ENCODE assay signal across 31 mouse cellular contexts in the genomic region with DNA sequence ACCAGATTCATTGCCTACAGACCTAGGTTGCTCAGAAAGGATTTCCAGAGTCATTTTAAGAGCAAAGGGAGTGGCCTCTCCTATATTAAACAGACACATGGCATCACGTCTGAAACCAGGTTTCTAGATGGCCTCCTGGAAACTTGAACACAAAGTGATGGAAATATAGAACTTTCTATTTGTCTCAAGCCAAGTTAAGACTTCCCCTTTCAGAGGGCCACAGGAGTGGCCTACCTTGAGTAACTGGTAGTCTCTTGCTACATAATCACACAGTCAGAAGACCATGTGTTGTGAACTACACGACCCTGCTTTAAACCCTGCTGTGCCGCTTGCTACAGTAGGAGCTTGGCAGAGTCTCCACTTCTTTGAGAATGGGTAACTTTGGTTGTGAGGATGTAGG.
DNase-seq lines count a peak whose midpoint lies in the region; ATAC-seq and TF ChIP-seq lines count a peak whose summit lies in the region.
"Had no signal": no experiment of that assay in that cellular context is flagged by ENCODE, and none has a peak within 500 bp of the region (broad histone marks: within the 10 kb centered on the region; RNA-seq: fewer than 3 reads in every experiment).

No protein-coding gene starts in this region.

- H3K36me3 ChIP-seq in midbrain, embryonic 13.5 days = no peaks in the 10 kb centered on the region
- H3K36me3 ChIP-seq: embryonic facial prominence, embryonic 10.5 days; embryonic facial prominence, embryonic 13.5 days; forebrain, embryonic 12.5 days; forebrain, embryonic 15.5 days; heart, embryonic 10.5 days; heart, embryonic 13.5 days; hindbrain, embryonic 10.5 days had no signal

- TF ChIP-seq POLR2A in bone marrow, adult 2 months (IDR thresholded peaks at IDR 0.05; ENCODE audit: borderline replicate concordance, control insufficient read depth, low read depth, low read length) = no peak

- H3K27me3 ChIP-seq in midbrain, embryonic 13.5 days = no peaks in the 10 kb centered on the region
- H3K27me3 ChIP-seq: embryonic facial prominence, embryonic 13.5 days; forebrain, embryonic 12.5 days; forebrain, embryonic 15.5 days; heart, embryonic 13.5 days; Patski had no signal

- H3K4me3 ChIP-seq in bone marrow, adult 2 months (replicated peaks; ENCODE audit: control insufficient read depth, low read depth, low read length) = no peak overlapping the region
- H3K4me3 ChIP-seq in midbrain, embryonic 13.5 days (replicated peaks) = no peak overlapping the region
- H3K4me3 ChIP-seq: embryonic facial prominence, embryonic 10.5 days; embryonic facial prominence, embryonic 13.5 days; erythroblast, embryonic 14.5 days; forebrain, embryonic 12.5 days; forebrain, embryonic 15.5 days; heart, embryonic 10.5 days; heart, embryonic 13.5 days; hindbrain, embryonic 10.5 days had no signal

- H3K27ac ChIP-seq in bone marrow, adult 2 months (ENCODE audit: control insufficient read depth, insufficient read depth, low read depth, low read length, poor library complexity) = peak overlapping the region; percentile 1; the same call in 1 of the 2 replicates
- no peak overlapping the region for H3K27ac ChIP-seq in midbrain, embryonic 13.5 days
- H3K27ac ChIP-seq: embryonic facial prominence, embryonic 10.5 days; embryonic facial prominence, embryonic 13.5 days; forebrain, embryonic 12.5 days; forebrain, embryonic 15.5 days; heart, embryonic 10.5 days; heart, embryonic 13.5 days; hindbrain, embryonic 10.5 days; hindbrain, embryonic 14.5 days; hindbrain, postnatal 0 days had no signal

- no peaks in the 10 kb centered on the region for H3K9me3 ChIP-seq in midbrain, embryonic 13.5 days
- H3K9me3 ChIP-seq: embryonic facial prominence, embryonic 10.5 days; embryonic facial prominence, embryonic 13.5 days; forebrain, embryonic 12.5 days; forebrain, embryonic 15.5 days; heart, embryonic 10.5 days; heart, embryonic 13.5 days; hindbrain, embryonic 10.5 days had no signal

- H3K4me2 ChIP-seq in midbrain, embryonic 13.5 days (replicated peaks) = no peak overlapping the region
- H3K4me2 ChIP-seq: embryonic facial prominence, embryonic 13.5 days; forebrain, embryonic 12.5 days; forebrain, embryonic 15.5 days; heart, embryonic 13.5 days; hindbrain, embryonic 14.5 days had no signal

- peaks cover 2% of the 10 kb centered on the region; the same call in 1 of the 2 replicates for H3K4me1 ChIP-seq in bone marrow, adult 2 months (ENCODE audit: control insufficient read depth, insufficient read depth, low read length)
- H3K4me1 ChIP-seq in midbrain, embryonic 13.5 days (replicated peaks) = peaks cover 8% of the 10 kb centered on the region
- H3K4me1 ChIP-seq: embryonic facial prominence, embryonic 10.5 days; embryonic facial prominence, embryonic 13.5 days; forebrain, embryonic 12.5 days; heart, embryonic 10.5 days; heart, embryonic 13.5 days; hindbrain, embryonic 10.5 days had no signal

- DNase-seq in heart, adult 11 months = peak; percentile 23
- no peak for DNase-seq in heart, postnatal 4 days
- no peak for DNase-seq in lung, postnatal 10 days
- DNase-seq in adrenal gland, postnatal 14 days = no peak
- DNase-seq: adrenal gland, postnatal 10 days; cerebellum, adult 18-20 months; cerebellum, adult 9-10 months; cerebellum, postnatal 14 days; gastrocnemius, postnatal 10 days; gastrocnemius, postnatal 36 days; heart, adult 18-20 months; heart, postnatal 14 days; kidney, adult 18-20 months had no signal

- no peak for TF ChIP-seq CTCF in bone marrow, adult 2 months (IDR thresholded peaks at IDR 0.05; ENCODE audit: control insufficient read depth, insufficient read depth, low read length)

- peak; percentile 46 to 70; a peak in 1 of 4 replicates for ATAC-seq in hematopoietic stem cell, adult 5-6 weeks (replicated peaks in 1 of 2; ENCODE audit: insufficient read depth in 1 of 2, low FRiP score in 2 of 2, low TSS enrichment in 1 of 2, low read depth in 1 of 2, poor library complexity in 2 of 2, severe bottlenecking in 2 of 2)
- 0 out of 2 replicates have a peak, but pooled peaks have one; percentile 20 for ATAC-seq in neutrophil, adult 5-6 weeks (ENCODE audit: extremely low read depth, insufficient number of reproducible peaks, low FRiP score, poor library complexity, severe bottlenecking)
- no peak for ATAC-seq in midbrain, embryonic 13.5 days
- ATAC-seq: CD4-positive, CD25-positive, alpha-beta regulatory T cell, adult 4 months; forebrain, embryonic 15.5 days; hindbrain, postnatal 0 days; inflammation-experienced regulatory T-cells, adult 6 months; intestine, embryonic 16.5 days; Patski had no signal

- WGBS in bone marrow, adult 2 months = 63% methylated on average over 3 of the region's 3 CpGs
- 90% methylated on average over 3 of the region's 3 CpGs for WGBS in midbrain, embryonic 13.5 days

- no peak overlapping the region for H3K9ac ChIP-seq in midbrain, embryonic 13.5 days (replicated peaks)
- H3K9ac ChIP-seq: embryonic facial prominence, embryonic 13.5 days; forebrain, embryonic 12.5 days; forebrain, embryonic 15.5 days; heart, embryonic 13.5 days; hindbrain, embryonic 14.5 days had no signal
